Mouse (Mus musculus): ENCODE measurements around the gene Gm20662. TPM values are rescaled to one million over a fixed set of nuclear protein-coding genes. Genes with fewer than 3 reads are reported as not detected.

Gene Gm20662
- total RNA-seq, 2 experiments from 2014 or later, result 6.1 to 9.5 TPM

DNA sequence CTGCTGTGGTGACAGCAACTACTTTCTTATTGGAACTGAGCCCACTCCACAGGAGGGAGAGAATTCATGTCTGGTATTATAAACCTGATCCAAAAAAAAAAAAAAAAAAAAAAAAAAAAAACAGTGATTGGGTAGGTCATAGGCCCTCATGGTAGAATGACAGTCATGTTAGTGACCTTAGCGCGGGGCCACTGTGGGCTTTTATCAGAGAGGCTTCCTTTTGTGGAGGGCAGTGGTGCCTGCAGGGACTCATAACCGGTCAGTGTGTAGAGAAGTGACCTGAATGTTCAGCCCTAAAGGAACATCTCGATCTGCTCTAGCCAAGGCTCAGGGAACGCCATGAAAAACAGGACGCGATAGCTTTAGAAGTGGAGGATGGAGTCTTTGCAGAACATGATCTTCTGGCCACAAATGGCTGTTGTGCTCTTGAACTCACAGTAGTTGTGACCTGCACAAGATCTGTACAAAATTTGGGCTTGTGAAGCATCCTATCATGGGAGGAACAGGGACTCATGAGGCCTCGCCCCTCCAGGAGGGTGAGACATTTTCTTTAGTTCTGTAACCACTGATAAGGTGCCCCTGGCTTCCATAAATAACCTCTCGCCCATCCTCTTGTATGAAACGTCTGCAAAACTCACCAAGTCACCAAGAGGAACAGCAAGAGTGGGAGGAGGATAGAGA, 21.5 kb upstream of the Gm20662 start:
- no peak for DNase-seq (ENCODE audit: low spot score in 2 of 2)

DNA sequence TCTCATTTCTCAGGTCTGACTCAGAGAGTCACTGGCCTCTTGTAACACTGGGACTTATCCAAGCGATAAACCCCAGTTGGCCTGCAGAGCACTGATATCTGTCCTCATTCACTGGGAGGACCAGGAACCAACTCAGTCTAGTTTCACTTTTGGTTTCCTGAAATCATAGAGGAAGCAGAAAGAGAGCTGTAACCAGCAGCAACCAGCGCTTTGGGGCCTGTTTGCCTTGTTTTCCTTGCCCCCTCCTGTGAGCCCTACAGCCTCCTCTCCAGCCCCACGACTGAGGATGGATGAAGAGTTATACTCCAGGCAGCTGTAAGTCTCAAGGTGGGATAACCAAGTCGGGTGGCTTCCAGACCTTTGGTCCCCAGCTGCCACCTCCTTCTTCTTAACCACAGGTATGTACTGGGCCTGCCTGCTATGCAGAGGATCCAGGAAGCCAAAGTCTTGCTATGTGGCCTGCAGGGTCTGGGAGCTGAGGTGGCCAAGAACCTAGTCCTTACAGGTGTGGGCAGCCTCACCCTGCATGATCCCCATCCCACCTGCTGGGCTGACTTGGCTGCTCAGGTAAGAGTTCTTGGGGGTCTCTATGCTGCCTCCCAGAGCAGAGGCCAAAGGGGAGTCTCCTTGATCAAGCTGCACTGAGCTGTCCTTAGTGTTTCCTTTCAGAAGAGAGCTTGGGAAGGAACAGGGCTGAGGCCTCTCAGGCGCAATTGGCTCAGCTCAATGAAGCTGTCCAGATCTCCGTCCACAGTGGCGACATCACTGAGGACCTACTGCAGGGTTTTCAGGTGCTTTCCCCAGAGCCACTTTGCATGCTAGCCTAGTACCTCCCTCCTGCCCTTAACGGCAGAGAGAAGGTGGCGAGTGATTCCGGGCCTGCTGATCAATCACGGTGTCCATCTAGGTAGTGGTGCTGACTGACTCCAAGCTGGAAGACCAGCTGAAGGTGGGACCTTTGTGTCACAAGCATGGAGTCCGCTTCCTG, 20.5 kb upstream of the Gm20662 start, which contains the start of gene Uba7:
Gene Uba7, plus strand, starts transcription at position 107 of the 988 bp plus-strand sequence.
- no peak for DNase-seq (ENCODE audit: low spot score in 2 of 2)

DNA sequence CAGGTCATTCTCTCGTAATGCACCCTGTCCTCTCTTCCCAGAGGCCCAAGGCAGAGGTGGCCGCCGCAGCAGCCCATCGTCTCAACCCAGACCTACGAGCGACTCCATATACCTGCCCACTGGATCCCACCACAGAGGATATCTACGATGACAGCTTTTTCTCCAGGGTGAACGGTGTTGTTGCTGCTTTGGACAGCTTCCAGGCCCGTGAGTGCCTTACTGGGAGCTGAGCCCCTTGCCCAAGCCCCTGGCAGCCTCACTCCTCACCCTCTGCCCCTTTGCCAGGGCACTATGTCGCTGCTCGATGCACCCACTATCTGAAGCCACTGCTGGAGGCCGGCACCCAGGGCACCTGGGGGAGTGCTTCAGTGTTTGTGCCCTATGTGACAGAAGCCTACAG, 17.3 kb upstream of the Gm20662 start:
- no peak for DNase-seq (ENCODE audit: low spot score in 2 of 2)

DNA sequence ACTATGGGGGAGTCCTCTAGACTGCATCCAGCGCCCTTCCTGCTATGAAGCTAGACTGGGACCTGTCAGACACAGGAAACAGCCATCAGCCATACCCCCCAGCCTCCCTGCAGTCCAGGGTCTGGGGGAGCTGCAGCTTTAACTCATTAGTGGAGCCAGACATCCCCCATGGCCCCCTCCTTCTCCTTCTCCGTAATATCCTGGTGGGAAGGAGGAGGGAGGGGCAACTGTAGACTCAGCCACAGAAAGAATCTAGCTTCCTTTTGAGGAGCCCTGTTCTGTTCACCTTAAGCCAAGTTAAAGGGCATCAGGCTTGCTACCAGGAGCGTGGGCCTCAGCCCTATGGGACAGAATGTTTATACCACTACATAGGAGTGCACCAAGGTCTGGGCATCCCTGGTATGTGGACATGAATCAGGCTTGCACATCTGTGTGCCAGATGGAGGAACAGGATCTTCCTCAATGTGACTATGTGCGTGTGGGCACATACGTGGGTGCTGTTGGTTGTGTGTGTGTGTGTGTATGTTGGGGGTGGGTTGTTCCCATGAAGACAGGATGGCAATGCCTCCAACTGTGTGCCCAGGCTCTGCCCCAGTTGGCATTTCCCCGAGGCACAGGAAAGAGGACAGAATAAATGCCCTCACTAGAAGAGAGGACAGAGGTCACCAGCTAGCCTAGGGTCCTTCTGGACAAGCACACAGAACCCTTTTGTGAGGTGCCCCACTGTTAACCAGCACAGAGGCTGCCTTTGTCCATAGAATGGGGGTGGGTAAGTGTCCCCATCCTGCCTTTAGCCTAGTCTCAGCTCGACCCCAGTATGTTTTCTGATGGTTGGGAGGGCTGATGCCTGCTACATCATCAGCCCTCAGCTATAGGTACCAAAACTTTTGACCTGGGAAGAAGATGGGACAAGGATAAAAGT, 14.2 kb upstream of the Gm20662 start:
- DNase-seq (ENCODE audit: low spot score in 2 of 2), result peak; percentile 48 to 61

DNA sequence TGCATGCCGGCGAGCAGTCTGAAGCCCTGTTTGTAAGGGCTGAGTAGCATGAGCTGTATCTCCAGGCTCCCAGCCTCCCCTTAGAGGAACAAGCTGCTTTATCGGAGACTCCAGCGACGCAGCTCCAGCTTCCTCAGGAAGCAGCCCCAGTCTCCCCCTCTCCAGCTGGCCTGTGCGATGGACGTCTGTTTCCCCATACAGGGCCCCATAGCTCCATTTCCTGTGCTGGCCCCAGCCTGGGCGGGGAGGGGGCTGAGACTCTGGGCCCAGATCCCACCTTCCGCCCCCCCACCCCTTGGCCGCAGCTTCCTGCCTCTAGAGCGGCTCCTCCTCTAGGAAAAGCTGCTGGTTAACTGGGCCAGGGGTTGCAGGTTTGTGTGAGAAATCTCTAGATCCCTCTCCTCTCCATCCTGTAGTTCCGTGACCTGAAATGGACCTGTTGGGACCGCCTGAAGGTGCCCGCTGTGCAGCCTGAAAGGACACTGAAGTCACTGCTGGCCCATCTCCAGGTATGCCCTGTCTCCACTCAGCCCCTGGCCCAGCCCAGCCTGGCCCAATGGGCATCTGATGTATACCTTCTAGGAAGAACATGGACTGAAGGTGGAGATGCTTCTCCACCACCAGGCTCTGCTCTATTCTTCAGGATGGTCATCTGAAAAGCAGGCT, 13.3 kb upstream of the Gm20662 start, which contains the start of gene Gm20661:
Gene Gm20661, plus strand, starts transcription at position 378 of the 666 bp plus-strand sequence.
- peak in 1 of 2 experiments; percentile 20 for DNase-seq (ENCODE audit: low spot score in 2 of 2)

DNA sequence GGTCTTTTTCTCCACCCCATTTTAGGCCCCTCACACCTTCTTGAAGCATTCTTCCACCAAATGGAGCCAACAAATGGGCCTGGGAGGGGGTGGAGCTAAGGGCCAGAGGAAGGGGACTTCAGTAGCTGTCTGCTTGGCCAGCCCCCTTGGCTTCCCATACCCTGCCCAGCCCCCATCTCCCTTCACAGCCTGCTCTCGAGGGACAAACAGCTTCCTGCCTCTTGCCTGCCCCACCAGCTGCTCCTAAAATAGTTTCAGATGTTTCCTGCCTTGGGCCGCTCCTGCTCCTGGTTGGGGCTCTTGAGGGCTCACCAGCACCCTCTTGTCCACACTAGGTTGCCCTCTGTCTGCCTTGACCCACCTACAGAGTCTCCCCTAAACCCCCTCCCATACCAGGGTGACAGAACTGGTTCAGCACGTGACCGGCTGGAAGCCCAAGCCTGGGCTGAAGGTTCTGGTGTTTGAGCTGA, 12.7 kb upstream of the Gm20662 start:
- no peak for DNase-seq (ENCODE audit: low spot score in 2 of 2)

DNA sequence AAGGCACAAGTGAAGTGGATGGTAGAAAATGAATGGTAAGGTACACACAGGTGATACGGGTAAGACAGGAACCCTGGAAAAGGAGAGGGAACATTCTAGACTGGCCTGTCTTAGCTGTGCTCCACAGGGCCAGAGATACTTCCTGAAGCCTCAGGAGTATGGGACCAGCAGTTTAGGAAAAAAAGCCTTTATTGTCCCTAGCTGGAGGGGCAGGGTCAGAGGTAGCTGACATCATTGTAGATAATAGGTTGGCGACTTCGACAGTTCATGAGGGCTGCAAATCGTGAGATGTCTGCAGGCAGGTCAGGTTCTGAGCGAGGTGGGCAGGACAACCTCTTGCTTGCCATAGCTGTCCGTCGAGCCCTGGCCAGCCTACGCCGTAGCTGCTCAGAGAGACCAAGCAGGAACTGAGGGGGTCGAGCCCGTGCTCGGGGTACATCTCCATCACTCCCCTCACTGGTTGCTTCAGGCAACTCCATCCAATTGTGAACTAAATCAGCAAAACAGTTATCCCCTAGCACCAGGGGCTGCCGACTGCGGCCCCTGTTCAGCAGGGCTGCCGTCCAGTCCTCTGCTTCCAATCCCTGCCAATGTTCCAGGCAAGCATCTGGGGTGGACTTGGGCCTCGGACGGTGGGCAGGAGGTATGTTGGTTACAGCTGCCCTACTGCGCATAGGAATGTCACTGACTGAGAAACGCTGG, 11.9 kb upstream of the Gm20662 start:
- DNase-seq (ENCODE audit: low spot score in 2 of 2), result no peak

DNA sequence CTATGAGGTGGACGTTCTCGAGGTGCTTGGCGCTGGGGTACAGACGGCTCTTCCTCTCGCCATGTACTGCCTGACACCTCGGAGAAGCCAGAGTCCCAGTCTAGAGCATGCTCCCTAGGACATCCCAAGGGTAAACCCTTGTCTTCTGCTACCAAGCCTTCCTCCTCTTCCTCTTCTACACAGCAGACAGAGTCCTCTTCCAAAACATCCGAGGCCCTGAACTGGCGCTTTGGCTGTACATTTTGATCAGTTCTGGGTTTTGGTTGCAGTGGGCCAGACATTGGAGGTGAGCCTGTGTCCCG, 11.4 kb upstream of the Gm20662 start:
- no peak for DNase-seq (ENCODE audit: low spot score in 2 of 2)

DNA sequence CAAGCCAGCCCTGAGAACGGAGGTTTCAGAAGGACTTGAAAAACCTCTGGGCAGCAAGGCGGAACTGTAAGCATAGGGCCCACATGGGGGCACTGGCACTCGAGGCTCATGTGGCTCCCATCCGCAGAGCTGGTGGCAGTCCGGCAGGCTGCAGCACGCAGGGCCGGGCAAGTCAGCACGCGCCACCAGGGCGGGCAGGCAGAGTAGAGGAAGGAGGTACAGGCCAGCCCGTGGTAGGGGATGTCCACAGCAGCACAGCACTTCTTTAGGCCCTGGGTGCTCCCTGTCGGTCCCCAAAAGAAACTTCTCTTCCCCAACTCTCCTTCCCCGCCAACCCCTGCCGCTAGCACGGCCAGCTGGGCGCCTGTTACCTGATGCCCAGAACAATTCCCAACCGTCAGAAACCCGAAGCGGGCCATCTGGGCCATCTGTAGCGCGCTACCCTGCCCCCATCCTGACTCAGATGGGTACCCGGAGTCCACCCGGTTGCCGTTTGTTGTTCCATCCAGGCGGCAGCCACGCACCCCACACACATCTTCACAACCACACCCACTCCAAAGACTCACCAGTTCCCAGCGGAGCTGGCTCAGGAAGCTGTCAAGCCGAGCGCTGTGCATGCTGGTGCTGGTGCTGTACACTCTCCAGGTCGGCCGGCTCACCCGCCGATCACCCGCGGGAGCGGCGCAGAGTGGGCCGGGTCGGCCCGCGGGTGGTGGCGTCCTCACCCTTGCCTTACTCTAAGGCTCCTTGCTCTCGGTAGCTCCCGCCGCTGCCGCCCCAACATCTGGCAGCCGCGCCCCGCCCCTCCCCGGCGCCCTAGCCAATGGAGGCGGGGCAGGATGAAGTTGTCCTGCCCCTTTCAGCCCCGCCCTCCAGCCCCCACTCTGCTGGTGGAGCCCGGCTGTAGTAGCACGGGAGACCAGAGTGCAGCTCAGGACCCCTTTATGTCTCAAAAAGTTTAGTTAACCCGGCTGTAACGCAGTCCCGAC, 10.7 kb upstream of the Gm20662 start, which contains the start of gene Inka1:
Gene Inka1, minus strand, starts transcription at position 749 of the 989 bp plus-strand sequence.
- DNase-seq (ENCODE audit: low spot score in 2 of 2), result peak; percentile 68 to 79

DNA sequence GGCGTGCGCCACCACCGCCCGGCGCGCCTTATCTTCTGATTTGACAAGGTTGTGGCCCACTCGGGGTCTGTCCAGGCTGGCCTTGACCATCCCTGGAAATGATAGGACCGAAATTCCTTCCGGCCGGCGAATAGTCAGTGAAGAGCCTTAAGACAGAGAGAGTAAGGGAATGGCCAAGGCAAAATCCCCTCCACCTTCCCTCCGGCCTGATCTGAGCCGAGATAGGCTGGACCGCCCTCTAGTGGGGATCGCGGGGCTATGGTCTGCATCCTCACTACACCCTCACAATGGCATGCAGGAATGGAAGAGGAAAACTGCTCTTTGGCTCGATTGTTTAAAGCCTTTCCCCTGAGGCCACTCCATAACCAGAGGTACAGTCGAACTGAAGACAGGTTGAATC, 9.8 kb upstream of the Gm20662 start:
- DNase-seq (ENCODE audit: low spot score in 2 of 2), result peak; percentile 79 to 81

DNA sequence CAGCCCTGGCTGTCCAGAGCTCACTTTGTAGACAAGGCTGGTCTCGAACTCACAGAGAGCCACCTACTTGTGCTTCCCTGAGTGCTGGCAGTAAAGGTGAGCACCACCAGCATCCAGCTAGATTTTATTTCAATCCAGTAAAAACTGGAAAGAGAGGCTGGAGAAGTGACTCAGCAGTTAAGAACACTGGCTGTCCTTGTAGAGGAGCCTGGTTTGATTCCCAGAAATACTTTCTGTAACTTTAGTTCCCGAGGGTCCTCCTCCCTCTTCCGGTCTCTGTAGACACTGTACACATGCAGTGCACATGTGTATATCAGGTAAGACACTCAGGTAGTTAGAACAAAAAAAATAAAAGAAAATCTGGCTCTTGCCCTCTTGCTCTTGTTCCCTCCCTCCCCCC, 8.2 kb upstream of the Gm20662 start:
- DNase-seq (ENCODE audit: low spot score in 2 of 2), result no peak

DNA sequence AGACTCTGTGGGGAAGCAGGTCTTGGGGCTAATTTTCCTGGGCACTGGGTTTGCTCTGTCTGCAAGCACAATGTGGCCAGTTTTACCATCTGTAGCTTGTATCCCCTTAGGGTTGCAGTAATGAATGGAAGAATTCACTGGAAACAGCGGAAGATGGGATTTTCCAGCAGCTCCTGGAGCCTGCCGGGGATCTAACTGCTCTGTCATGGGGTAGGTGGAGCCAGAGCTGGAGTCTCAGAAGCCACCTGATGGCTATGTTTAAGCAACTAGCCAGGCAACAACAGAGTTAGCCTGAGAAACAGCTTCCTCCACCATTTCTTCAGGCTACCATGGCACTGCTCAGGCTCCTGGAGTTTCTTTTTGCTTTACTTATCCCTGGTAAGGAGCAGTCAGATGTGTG, 4.0 kb upstream of the Gm20662 start, which contains the start of gene Cdhr4:
Gene Cdhr4, plus strand, starts transcription at position 301 of the 400 bp plus-strand sequence.
- no peak for DNase-seq (ENCODE audit: low spot score in 2 of 2)

DNA sequence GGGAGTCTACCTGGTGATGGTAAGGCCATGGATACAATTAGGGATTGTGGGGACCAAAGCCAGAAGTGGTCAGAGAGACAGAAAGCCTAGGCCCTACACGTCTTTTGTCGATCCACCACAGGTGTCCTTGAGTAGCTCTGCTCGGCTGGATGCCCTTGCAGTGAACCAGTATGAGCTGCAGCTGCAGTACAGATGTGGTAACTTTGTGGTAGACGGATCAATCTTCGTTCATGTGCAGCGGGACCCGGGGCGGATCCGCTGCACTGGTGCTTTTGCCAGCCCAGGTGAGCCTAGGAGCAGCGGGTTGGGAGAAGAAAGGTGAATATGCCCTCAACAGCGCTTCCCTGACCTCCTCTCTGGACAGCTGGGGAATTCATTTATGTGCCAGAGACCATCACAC, 3.1 kb upstream of the Gm20662 start:
- no peak for DNase-seq (ENCODE audit: low spot score in 2 of 2)

DNA sequence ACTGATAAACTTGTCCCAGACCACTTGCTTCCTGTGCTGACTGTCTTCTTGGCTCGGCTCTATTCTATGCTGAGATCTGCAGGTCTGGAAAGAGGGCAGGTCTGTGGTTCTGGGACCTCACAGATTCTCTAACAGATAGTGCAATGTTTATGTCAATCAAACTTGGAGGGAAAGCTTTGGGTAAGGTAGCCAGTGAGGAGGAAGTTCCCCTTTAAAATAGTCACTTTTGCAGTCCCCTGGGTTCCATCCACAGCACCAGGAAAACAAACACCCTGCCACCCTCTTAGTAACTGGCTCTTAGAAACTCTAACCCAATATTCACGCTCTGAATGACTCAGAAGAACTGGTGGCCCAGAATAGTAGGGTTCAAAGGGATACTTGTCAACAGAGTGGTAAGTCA, 1.7 kb upstream of the Gm20662 start:
- no peak for DNase-seq (ENCODE audit: low spot score in 2 of 2)

DNA sequence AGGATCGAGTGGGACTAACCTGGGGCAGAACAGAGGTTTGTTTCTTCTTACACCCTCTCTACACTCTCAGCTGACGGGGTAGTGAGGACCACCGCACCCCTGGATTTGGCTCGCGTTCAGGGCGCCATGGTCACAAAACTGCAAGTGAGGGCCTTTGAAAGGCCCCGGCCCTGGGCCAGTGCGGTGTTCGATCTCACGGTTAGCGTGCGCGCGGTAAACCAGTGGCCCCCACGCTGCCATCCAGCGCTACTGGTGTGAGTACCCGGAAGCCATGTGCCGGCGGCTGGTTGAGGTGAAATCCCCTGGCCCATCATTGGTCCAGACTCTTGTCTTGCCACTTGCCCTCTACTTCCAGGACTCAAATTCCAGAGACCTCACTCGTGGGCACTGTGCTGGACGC, 636 bp upstream of the Gm20662 start:
- no peak for DNase-seq (ENCODE audit: low spot score in 2 of 2)

DNA sequence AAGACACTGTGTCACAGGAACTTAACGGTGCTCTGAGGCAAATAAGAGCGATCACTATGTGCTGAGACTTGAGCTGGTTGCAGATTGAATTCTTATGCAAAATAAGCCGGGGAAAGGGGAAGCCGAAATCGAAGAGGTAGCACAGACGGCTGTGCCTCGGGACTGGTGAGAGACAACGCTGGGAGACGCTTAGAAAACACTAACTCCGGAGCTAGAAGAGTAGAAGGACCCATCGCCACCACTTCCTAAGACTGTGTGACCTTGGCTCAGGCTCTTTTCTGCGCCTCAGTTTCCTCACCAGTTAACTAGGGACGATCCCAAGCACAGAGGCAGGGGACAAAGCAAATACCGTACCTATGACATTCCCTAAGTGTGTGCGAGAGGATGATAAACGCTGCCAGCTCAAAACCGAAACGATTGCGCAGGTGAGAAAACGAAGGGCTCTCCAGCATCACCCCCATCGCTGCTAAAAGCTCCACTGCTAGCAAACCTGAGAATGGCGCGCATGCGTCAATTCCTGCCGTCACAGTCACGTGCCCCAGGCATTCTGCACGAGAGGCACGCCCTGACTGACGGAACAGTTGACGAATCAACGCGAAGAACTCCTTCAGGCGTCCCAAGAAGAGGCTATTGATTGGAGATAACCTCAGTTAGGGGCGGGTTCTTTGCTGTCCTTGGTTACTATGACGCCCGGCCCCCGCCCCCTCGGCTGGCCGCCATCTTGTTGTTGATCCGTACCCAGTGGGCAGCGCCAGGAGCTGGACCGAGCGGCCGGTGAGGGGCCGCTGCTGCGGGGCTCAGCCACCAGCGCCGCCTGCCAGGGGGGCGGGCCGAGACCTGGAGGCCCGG, 6.0 kb downstream of the Gm20662 start, which contains the start of gene Ip6k1:
Gene Ip6k1, plus strand, starts transcription at position 580 of the 849 bp plus-strand sequence.
- peak; percentile 100 for DNase-seq (ENCODE audit: low spot score in 2 of 2)

DNA sequence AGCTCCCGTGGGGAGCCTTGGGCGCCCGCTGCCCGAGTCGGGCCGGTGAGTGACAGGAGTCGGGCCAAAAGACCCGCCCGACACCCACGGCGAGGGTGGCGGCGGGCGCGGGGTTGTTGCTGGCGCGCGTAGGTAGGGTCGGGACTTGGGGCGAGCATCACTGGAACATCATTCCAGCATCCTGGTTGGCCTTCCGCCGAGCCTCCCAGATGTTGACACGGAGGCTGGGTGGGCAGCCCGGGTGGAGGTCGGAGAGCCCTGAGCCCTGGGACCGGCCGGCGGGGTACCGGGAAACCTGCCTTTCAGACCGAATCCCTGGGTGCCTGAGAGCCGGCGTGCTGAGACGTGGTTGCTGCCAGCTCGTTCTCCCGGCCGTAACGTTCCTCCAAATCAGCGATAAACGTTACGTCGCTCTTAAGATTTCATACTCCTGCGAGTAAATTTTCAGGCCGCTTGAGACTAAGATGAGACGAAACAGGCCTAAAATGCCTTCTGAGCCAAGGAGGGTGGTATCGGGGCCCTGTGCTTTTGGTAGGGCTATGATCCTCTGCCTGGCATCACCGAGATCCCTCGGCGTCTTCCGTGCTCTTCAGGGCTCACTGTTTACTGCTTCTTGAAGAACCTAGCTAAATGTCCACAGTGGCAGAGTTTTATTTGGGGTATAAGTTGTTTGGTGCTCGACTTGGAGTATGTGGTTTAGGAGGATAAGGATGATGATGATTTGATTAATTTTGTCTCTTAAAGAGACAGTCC, 6.8 kb downstream of the Gm20662 start:
- peak in 1 of 2 experiments; percentile 34 for DNase-seq (ENCODE audit: low spot score in 2 of 2)

All from left cerebral cortex, adult 18-20 months (tissue).